In genomic region chr17:31326220-31326852, GRCm38 (mm10) we compare ENCODE assay signal across 10 mouse cellular contexts. TPM values are rescaled to one million over a fixed set of nuclear protein-coding genes. Genes with fewer than 3 reads are reported as not detected.
A peak's percentile ranks its signal among the peaks of the same experiment; 100 is the strongest.
DNase-seq lines count a peak whose midpoint lies in the region; ATAC-seq and TF ChIP-seq lines count a peak whose summit lies in the region.
"Had no signal": no experiment of that assay in that cellular context is flagged by ENCODE, and none has a peak within 500 bp of the region (broad histone marks: within the 10 kb centered on the region; RNA-seq: fewer than 3 reads in every experiment).

No protein-coding gene starts in this region.

- no peak overlapping the region for H3K4me3 ChIP-seq in midbrain, embryonic 10.5 days
- no peak overlapping the region for H3K4me3 ChIP-seq in midbrain, embryonic 11.5 days (ENCODE audit: low read depth, low read length)
- H3K4me3 ChIP-seq in hindbrain, embryonic 16.5 days (ENCODE audit: low read length), result no peak overlapping the region
- H3K4me3 ChIP-seq in olfactory bulb, adult 2 months (ENCODE audit: insufficient read depth, low read depth, low read length), result no peak overlapping the region
- H3K4me3 ChIP-seq in liver, postnatal 0 days (ENCODE audit: low read depth, low read length), result no peak overlapping the region
- H3K4me3 ChIP-seq: heart, embryonic 12.5 days; limb, embryonic 10.5 days had no signal

- H3K4me2 ChIP-seq in midbrain, embryonic 11.5 days, result no peak overlapping the region
- H3K4me2 ChIP-seq in hindbrain, embryonic 16.5 days (ENCODE audit: low read length), result no peak overlapping the region
- H3K4me2 ChIP-seq in liver, postnatal 0 days (ENCODE audit: low read depth, low read length), result no peak overlapping the region
- H3K4me2 ChIP-seq: heart, embryonic 12.5 days had no signal

- H3K9me3 ChIP-seq in midbrain, embryonic 10.5 days (replicated peaks), result no peaks in the 10 kb centered on the region
- no peaks in the 10 kb centered on the region for H3K9me3 ChIP-seq in midbrain, embryonic 11.5 days (ENCODE audit: control insufficient read depth, low read length)
- no peaks in the 10 kb centered on the region for H3K9me3 ChIP-seq in hindbrain, embryonic 16.5 days (ENCODE audit: control insufficient read depth, low read length)
- no peaks in the 10 kb centered on the region for H3K9me3 ChIP-seq in liver, postnatal 0 days (ENCODE audit: low read length)
- H3K9me3 ChIP-seq: heart, embryonic 12.5 days; limb, embryonic 10.5 days had no signal

- no peak for ATAC-seq in midbrain, embryonic 11.5 days (ENCODE audit: low FRiP score)
- ATAC-seq in hindbrain, embryonic 16.5 days, result peak; percentile 25; the same call in 1 of the 2 replicates
- no peak for ATAC-seq in liver, postnatal 0 days

- no peak for TF ChIP-seq POLR2A in olfactory bulb, adult 2 months (IDR thresholded peaks at IDR 0.05; ENCODE audit: insufficient read depth, low read depth, low read length)

- no peaks in the 10 kb centered on the region for H3K36me3 ChIP-seq in midbrain, embryonic 10.5 days
- no peaks in the 10 kb centered on the region for H3K36me3 ChIP-seq in midbrain, embryonic 11.5 days (ENCODE audit: control insufficient read depth, insufficient read depth, low read length)
- 0 out of 2 replicates have a peak, but pooled peaks cover 2% of the 10 kb centered on the region for H3K36me3 ChIP-seq in hindbrain, embryonic 16.5 days (ENCODE audit: control insufficient read depth, insufficient read depth, low read length)
- H3K36me3 ChIP-seq in liver, postnatal 0 days (replicated peaks; ENCODE audit: insufficient read depth, low read length), result peaks cover 5% of the 10 kb centered on the region; the same call in 1 of the 2 replicates
- H3K36me3 ChIP-seq: heart, embryonic 12.5 days; limb, embryonic 10.5 days had no signal

- no peak for DNase-seq in midbrain, embryonic 10.5 days (ENCODE audit: low spot score)
- DNase-seq in midbrain, embryonic 11.5 days (ENCODE audit: low spot score, missing footprints), result no peak
- DNase-seq in ES-CJ7 (ENCODE audit: low read depth, low spot score), result peak; percentile 67
- DNase-seq in heart, postnatal 36 days, result no peak
- no peak for DNase-seq in liver, postnatal 0 days
- DNase-seq in gastrocnemius, postnatal 14 days, result no peak

- no peak overlapping the region for H3K9ac ChIP-seq in midbrain, embryonic 11.5 days (ENCODE audit: low read length)
- no peak overlapping the region for H3K9ac ChIP-seq in hindbrain, embryonic 16.5 days (ENCODE audit: low read depth, low read length)
- no peak overlapping the region for H3K9ac ChIP-seq in liver, postnatal 0 days (replicated peaks)
- H3K9ac ChIP-seq: heart, embryonic 12.5 days had no signal

- TF ChIP-seq CTCF in olfactory bulb, adult 2 months (IDR thresholded peaks at IDR 0.05; ENCODE audit: insufficient read depth, low read depth, low read length), result no peak
- TF ChIP-seq CTCF in liver, postnatal 0 days (IDR thresholded peaks at IDR 0.05; ENCODE audit: low read depth), result no peak

- H3K27me3 ChIP-seq in midbrain, embryonic 10.5 days (ENCODE audit: low read depth, poor library complexity, severe bottlenecking), result no peaks in the 10 kb centered on the region
- no peaks in the 10 kb centered on the region for H3K27me3 ChIP-seq in midbrain, embryonic 11.5 days (ENCODE audit: control insufficient read depth, insufficient read depth, low read length)
- H3K27me3 ChIP-seq in hindbrain, embryonic 16.5 days (replicated peaks; ENCODE audit: control insufficient read depth, insufficient read depth, low read length), result no peaks in the 10 kb centered on the region
- no peaks in the 10 kb centered on the region for H3K27me3 ChIP-seq in liver, postnatal 0 days (ENCODE audit: insufficient read depth, low read length)
- H3K27me3 ChIP-seq: heart, embryonic 12.5 days had no signal

- 57% methylated on average over 9 of the region's 9 CpGs for WGBS in midbrain, embryonic 10.5 days
- 48% methylated on average over 9 of the region's 9 CpGs for WGBS in midbrain, embryonic 11.5 days
- 38% methylated on average over 9 of the region's 9 CpGs for WGBS in hindbrain, embryonic 16.5 days
- WGBS in olfactory bulb, adult 2 months, result 36% methylated on average over 9 of the region's 9 CpGs
- WGBS in liver, postnatal 0 days (ENCODE audit: insufficient replicate concordance), result 50% methylated on average over 9 of the region's 9 CpGs

- intact Hi-C loops in heart, postnatal 36 days (cut with DNase I), result no loop called here
- intact Hi-C loops in gastrocnemius, postnatal 14 days (cut with DNase I; ENCODE audit: low total_unique reads), result loop anchor here (5.0 kb wide), 1 partner anchor 166 kb away; no protein-coding TSS in a partner anchor

- peaks cover 19% of the 10 kb centered on the region for H3K4me1 ChIP-seq in midbrain, embryonic 10.5 days
- H3K4me1 ChIP-seq in midbrain, embryonic 11.5 days (ENCODE audit: control insufficient read depth, insufficient read depth, low read length), result no peaks in the 10 kb centered on the region
- H3K4me1 ChIP-seq in hindbrain, embryonic 16.5 days (ENCODE audit: control insufficient read depth, insufficient read depth, low read depth, low read length), result no peaks in the 10 kb centered on the region
- peaks cover 17% of the 10 kb centered on the region for H3K4me1 ChIP-seq in olfactory bulb, adult 2 months (ENCODE audit: control insufficient read depth, insufficient read depth, low read length)
- peaks cover 19% of the 10 kb centered on the region for H3K4me1 ChIP-seq in liver, postnatal 0 days (ENCODE audit: insufficient read depth)

- TF ChIP-seq EP300 in liver, postnatal 0 days (IDR thresholded peaks at IDR 0.05; ENCODE audit: low read depth), result no peak

- peak overlapping the region; percentile 38 for H3K27ac ChIP-seq in midbrain, embryonic 10.5 days (replicated peaks)
- no peak overlapping the region for H3K27ac ChIP-seq in midbrain, embryonic 11.5 days (ENCODE audit: low read depth, low read length)
- H3K27ac ChIP-seq in hindbrain, embryonic 16.5 days (ENCODE audit: low read depth, low read length), result no peak overlapping the region
- peak overlapping the region; percentile 50; the same call in 1 of the 2 replicates for H3K27ac ChIP-seq in olfactory bulb, adult 2 months (ENCODE audit: insufficient read depth, low read depth, low read length)
- no peak overlapping the region for H3K27ac ChIP-seq in liver, postnatal 0 days (ENCODE audit: low read depth)
- H3K27ac ChIP-seq: limb, embryonic 10.5 days had no signal

RNA-seq across cellular contexts. Expression of gene Slc37a1, which starts 39.7 kb away (rescaled TPM):
- 6.4 and 6.9 TPM in 2 replicates for polyA plus RNA-seq in midbrain, embryonic 10.5 days (2016; fragmentation: Nextera tagmentation; extraction: Ambion mirVana)
- polyA plus RNA-seq in midbrain, embryonic 11.5 days (2014; fragmentation: Nextera tagmentation; extraction: Ambion mirVana), result 5.8 and 6.6 TPM in 2 replicates
- 8.6 and 10.9 TPM in 2 replicates for polyA plus RNA-seq in hindbrain, embryonic 16.5 days (2015; fragmentation: Nextera tagmentation; extraction: Ambion mirVana)
- polyA plus RNA-seq in olfactory bulb, adult 2 months (2012; ENCODE audit: insufficient read depth, insufficient read length, low replicate concordance, missing spikeins), result not detected in 2 replicates
- total RNA-seq in heart, postnatal 36 days (2021), result 10 to 100 TPM; 11.1 to 12.5 TPM
- polyA plus RNA-seq in liver, postnatal 0 days (2015; fragmentation: Nextera tagmentation; extraction: Ambion mirVana), result 4.3 and 4.5 TPM in 2 replicates
- 1 to 10 TPM; 2.5 to 2.7 TPM for total RNA-seq in gastrocnemius, postnatal 14 days (2021)

RNA-seq across cellular contexts. Expression of gene Rsph1, which starts 49.2 kb away (rescaled TPM):
- 1.7 and 2.5 TPM in 2 replicates for polyA plus RNA-seq in midbrain, embryonic 10.5 days (2016; fragmentation: Nextera tagmentation; extraction: Ambion mirVana)
- polyA plus RNA-seq in midbrain, embryonic 11.5 days (2014; fragmentation: Nextera tagmentation; extraction: Ambion mirVana), result 0.63 and 1.7 TPM in 2 replicates
- polyA plus RNA-seq in hindbrain, embryonic 16.5 days (2015; fragmentation: Nextera tagmentation; extraction: Ambion mirVana), result 6.4 and 8.8 TPM in 2 replicates
- polyA plus RNA-seq in olfactory bulb, adult 2 months (2012; ENCODE audit: insufficient read depth, insufficient read length, low replicate concordance, missing spikeins), result not detected in 2 replicates
- total RNA-seq in heart, postnatal 36 days (2021), result 1 to 10 TPM; 1.0 to 1.2 TPM
- polyA plus RNA-seq in liver, postnatal 0 days (2015; fragmentation: Nextera tagmentation; extraction: Ambion mirVana), result 0.90 and 1.0 TPM in 2 replicates
- total RNA-seq in gastrocnemius, postnatal 14 days (2021), result 10 to 100 TPM; 10.0 to 12.5 TPM

RNA-seq across cellular contexts. Expression of gene Pde9a, which starts 59.7 kb away (rescaled TPM):
- polyA plus RNA-seq in midbrain, embryonic 10.5 days (2016; fragmentation: Nextera tagmentation; extraction: Ambion mirVana), result 12.1 and 21.1 TPM in 2 replicates
- polyA plus RNA-seq in midbrain, embryonic 11.5 days (2014; fragmentation: Nextera tagmentation; extraction: Ambion mirVana), result 23.4 and 23.5 TPM in 2 replicates
- 30.3 and 34.4 TPM in 2 replicates for polyA plus RNA-seq in hindbrain, embryonic 16.5 days (2015; fragmentation: Nextera tagmentation; extraction: Ambion mirVana)
- polyA plus RNA-seq in olfactory bulb, adult 2 months (2012; ENCODE audit: insufficient read depth, insufficient read length, low replicate concordance, missing spikeins), result not detected in 2 replicates
- 1 to 10 TPM; 5.2 to 6.1 TPM for total RNA-seq in heart, postnatal 36 days (2021)
- polyA plus RNA-seq in liver, postnatal 0 days (2015; fragmentation: Nextera tagmentation; extraction: Ambion mirVana), result 5.7 and 7.6 TPM in 2 replicates
- 1 to 10 TPM; 4.5 to 6.5 TPM for total RNA-seq in gastrocnemius, postnatal 14 days (2021)

Comparison
In these comparisons a context has a peak if more than half of its experiments do, and no peak if none do; other contexts are left out.
1. H3K27ac ChIP-seq: peak in midbrain, embryonic 10.5 days (single experiment) and olfactory bulb, adult 2 months (single experiment); none in midbrain, embryonic 11.5 days (single experiment), hindbrain, embryonic 16.5 days (single experiment) and liver, postnatal 0 days (single experiment).